Comparison of ENCODE assay signal across 8 mouse cellular contexts in the genomic region with DNA sequence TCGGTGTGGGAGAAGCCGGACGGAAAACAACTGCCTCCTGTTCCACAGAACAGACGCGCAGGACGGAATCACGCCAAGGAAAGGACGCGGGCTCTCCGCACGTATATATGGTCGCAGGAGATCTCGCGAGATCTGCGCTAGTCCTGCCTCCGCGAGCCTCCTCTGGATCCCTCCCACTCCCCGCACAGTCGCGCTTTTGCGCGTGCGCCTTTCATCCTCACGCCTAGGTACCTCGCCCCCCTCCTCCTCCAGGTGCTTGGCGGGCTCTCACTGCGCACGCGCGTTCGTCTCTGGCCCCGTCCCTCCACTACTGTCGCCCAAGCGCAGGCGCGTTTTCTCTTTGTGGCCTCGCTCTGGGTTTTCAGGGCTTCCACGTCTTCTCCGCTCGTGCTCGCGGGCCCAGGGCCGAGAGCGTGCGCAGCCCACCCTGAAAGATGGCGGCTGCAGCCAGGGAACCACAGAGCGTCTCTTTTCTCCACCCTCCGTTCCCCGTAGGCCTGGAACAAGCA. TPM values are rescaled to one million over a fixed set of nuclear protein-coding genes. Genes with fewer than 3 reads are reported as not detected.
DNase-seq lines count a peak whose midpoint lies in the region; ATAC-seq and TF ChIP-seq lines count a peak whose summit lies in the region.

A gene (minus strand): TSS at position 209 of the 509 bp plus-strand sequence.

- H3K4me1 ChIP-seq in hindbrain, postnatal 0 days (ENCODE audit: insufficient read depth, low read length): peaks cover 8% of the 10 kb centered on the region

- WGBS in hindbrain, postnatal 0 days: 4% methylated on average over 49 of the region's 49 CpGs

- H3K4me3 ChIP-seq in gastrocnemius, adult 2 months: peak within 1 kb of the TSS; percentile 97
- H3K4me3 ChIP-seq in hindbrain, postnatal 0 days (ENCODE audit: low read length): peak within 1 kb of the TSS; percentile 96
- H3K4me3 ChIP-seq in left cerebral cortex, adult 2 months: peak within 1 kb of the TSS; percentile 78

- DNase-seq in ZHBTc4 (ENCODE audit: low read depth, low spot score): peak; percentile 100
- DNase-seq in gastrocnemius, adult 2 months: peak; percentile 99
- DNase-seq in hindbrain, postnatal 0 days (ENCODE audit: low spot score): peak; percentile 100
- DNase-seq in left cerebral cortex, adult 2 months (ENCODE audit: extremely low spot score in 1 of 2, low spot score in 2 of 2): peak; percentile 99 to 100
- DNase-seq in right cerebral cortex, adult 2 months (ENCODE audit: low spot score in 2 of 2): peak; percentile 99 to 100
- DNase-seq in urinary bladder, postnatal 14 days (ENCODE audit: low spot score): peak; percentile 100

- H3K9ac ChIP-seq in hindbrain, postnatal 0 days (replicated peaks; ENCODE audit: low read length): peak within 1 kb of the TSS; percentile 90

- intact Hi-C loops in gastrocnemius, adult 2 months (cut with DNase I): no loop called here
- intact Hi-C loops in left cerebral cortex, adult 2 months (cut with DNase I): loop anchor here (1.0 to 5.0 kb wide), 2 partner anchors 37 to 521 kb away; a partner anchor contains a TSS

- TF ChIP-seq CTCF in gastrocnemius, adult 2 months (IDR thresholded peaks at IDR 0.05): no peak
- no peak for TF ChIP-seq CTCF in hindbrain, postnatal 0 days (IDR thresholded peaks at IDR 0.05; ENCODE audit: low read depth)
- no peak for TF ChIP-seq CTCF in left cerebral cortex, adult 2 months (IDR thresholded peaks at IDR 0.05)

- 0 out of 2 replicates have a peak, but pooled peaks cover 15% of the 10 kb centered on the region for H3K36me3 ChIP-seq in hindbrain, postnatal 0 days (ENCODE audit: insufficient read depth, low read length)

- peak within 1 kb of the TSS; percentile 93 for H3K4me2 ChIP-seq in hindbrain, postnatal 0 days (ENCODE audit: low read depth, low read length)

- H3K9me3 ChIP-seq in hindbrain, postnatal 0 days (ENCODE audit: low read length): no peaks in the 10 kb centered on the region

- ATAC-seq in common myeloid progenitor, adult 5-6 weeks (replicated peaks; ENCODE audit: low read depth, poor library complexity, severe bottlenecking): peak; percentile 92
- peak; percentile 98 for ATAC-seq in hindbrain, postnatal 0 days
- ATAC-seq in megakaryocyte, adult 5-6 weeks (ENCODE audit: poor library complexity, severe bottlenecking): peak; percentile 97

- H3K27ac ChIP-seq in gastrocnemius, adult 2 months: peak within 1 kb of the TSS; percentile 96
- peak within 1 kb of the TSS; percentile 93 for H3K27ac ChIP-seq in hindbrain, postnatal 0 days
- H3K27ac ChIP-seq in left cerebral cortex, adult 2 months: peak within 1 kb of the TSS; percentile 91

- no peaks in the 10 kb centered on the region for H3K27me3 ChIP-seq in hindbrain, postnatal 0 days (ENCODE audit: insufficient read depth, low read length)

RNA-seq across cellular contexts. Expression of the gene that starts here (rescaled TPM):
- 3,750 and 4,452 TPM in 2 replicates for total RNA-seq in common myeloid progenitor, adult 5-6 weeks (2017)
- total RNA-seq in gastrocnemius, adult 2 months (2021): 100 to 1,000 TPM; 129 to 144 TPM
- total RNA-seq in hindbrain, postnatal 0 days (2014; rRNA removed): 143 and 182 TPM in 2 replicates
- 395 and 396 TPM in 2 replicates for polyA plus RNA-seq in hindbrain, postnatal 0 days (2015; fragmentation: Nextera tagmentation; extraction: Ambion mirVana)
- 100 to 1,000 TPM; 146 to 152 TPM for total RNA-seq in left cerebral cortex, adult 2 months (2021)
- 717 and 796 TPM in 2 replicates for total RNA-seq in megakaryocyte, adult 5-6 weeks (2015)
- total RNA-seq in megakaryocyte, adult 5-6 weeks (2017): 1,083 and 1,097 TPM in 2 replicates

Comparison
In these comparisons a context has a peak if more than half of its experiments do, and no peak if none do; other contexts are left out.
1. Peak in every context shown above with its lines: DNase-seq, ATAC-seq, H3K4me3 ChIP-seq and H3K27ac ChIP-seq.